Mouse (Mus musculus): ENCODE data around the gene Aven. TPM values are rescaled to one million over a fixed set of nuclear protein-coding genes. Genes with fewer than 3 reads are reported as not detected.
"Not testable (repeated sequence)": the region's sequence is repeated elsewhere in the genome, so short reads cannot be mapped to it uniquely, and the experiment has no call there.

Gene Aven
- polyA plus RNA-seq (2012; ENCODE audit: insufficient read depth, insufficient read length, low replicate concordance, missing spikeins), result not detected in 2 replicates

DNA sequence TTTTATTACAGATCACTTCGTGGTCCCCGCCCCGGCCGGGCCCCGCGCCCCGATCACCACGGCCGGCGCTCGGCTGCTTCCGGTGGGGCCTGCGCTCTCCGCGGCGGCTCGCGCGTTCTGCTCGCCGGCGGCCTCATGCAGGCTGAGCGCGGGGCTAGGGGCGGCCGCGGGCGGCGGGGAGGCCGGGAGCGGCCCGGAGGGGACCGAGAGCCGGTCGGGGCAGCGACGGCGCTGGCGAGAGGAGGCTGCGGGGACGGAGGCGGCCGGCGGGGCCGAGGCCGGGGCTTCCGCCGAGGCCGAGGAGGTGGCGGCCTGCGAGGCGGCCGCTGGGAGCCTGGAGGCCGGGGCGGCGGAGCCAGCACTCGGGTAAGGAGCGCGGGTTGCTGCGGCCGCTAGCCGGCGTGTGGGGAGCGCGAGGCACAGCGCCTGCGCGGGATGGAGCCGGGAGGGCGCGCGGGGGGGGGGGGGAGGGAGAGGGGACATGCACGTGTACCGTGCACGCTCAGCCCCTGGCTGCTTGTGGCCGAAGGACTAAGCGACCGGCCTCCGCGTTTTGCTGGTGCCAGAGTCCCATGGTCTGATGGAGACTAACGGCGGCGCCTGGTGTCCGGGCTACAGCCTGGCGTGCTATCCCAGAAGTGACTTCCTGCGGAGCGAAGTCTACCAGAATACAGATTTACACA is at the start of gene Aven:
TSS of gene Aven (plus strand) at position 109 of the 683 bp plus-strand sequence.
- no peaks in the 10 kb centered on the region for H3K4me1 ChIP-seq (ENCODE audit: control insufficient read depth, insufficient read depth, low read length)
- under 1% methylated on average over 85 of the region's 87 CpGs for WGBS
- peak within 1 kb of the TSS; percentile 78 for H3K27ac ChIP-seq (ENCODE audit: insufficient read depth, low read depth, low read length)
- peak within 1 kb of the TSS; percentile 92 for H3K4me3 ChIP-seq (ENCODE audit: insufficient read depth, low read depth, low read length)
- peak; percentile 80 for TF ChIP-seq POLR2A (IDR thresholded peaks at IDR 0.05; ENCODE audit: insufficient read depth, low read depth, low read length)
- TF ChIP-seq CTCF (IDR thresholded peaks at IDR 0.05; ENCODE audit: insufficient read depth, low read depth, low read length), result no peak

- no peaks in the 10 kb centered on the region for H3K4me1 ChIP-seq (ENCODE audit: control insufficient read depth, insufficient read depth, low read length)
- no peak overlapping the region for H3K4me3 ChIP-seq (ENCODE audit: insufficient read depth, low read depth, low read length)
- TF ChIP-seq POLR2A (IDR thresholded peaks at IDR 0.05; ENCODE audit: insufficient read depth, low read depth, low read length), result no peak
- TF ChIP-seq CTCF (IDR thresholded peaks at IDR 0.05; ENCODE audit: insufficient read depth, low read depth, low read length), result no peak
- 58% methylated on average over 2 of the region's 2 CpGs for WGBS
- H3K27ac ChIP-seq (ENCODE audit: insufficient read depth, low read depth, low read length), result no peak overlapping the region
Observed at GRCm38 (mm10) chr2:112443491-112443890, 49.3 kb upstream of the Aven start.

- no peak overlapping the region for H3K4me3 ChIP-seq (ENCODE audit: insufficient read depth, low read depth, low read length)
- H3K4me1 ChIP-seq (ENCODE audit: control insufficient read depth, insufficient read depth, low read length), result no peaks in the 10 kb centered on the region
- no peak for TF ChIP-seq POLR2A (IDR thresholded peaks at IDR 0.05; ENCODE audit: insufficient read depth, low read depth, low read length)
- TF ChIP-seq CTCF (IDR thresholded peaks at IDR 0.05; ENCODE audit: insufficient read depth, low read depth, low read length), result no peak
- H3K27ac ChIP-seq (ENCODE audit: insufficient read depth, low read depth, low read length), result no peak overlapping the region
Observed at GRCm38 (mm10) chr2:112445511-112445910, 47.3 kb upstream of the Aven start.

DNA sequence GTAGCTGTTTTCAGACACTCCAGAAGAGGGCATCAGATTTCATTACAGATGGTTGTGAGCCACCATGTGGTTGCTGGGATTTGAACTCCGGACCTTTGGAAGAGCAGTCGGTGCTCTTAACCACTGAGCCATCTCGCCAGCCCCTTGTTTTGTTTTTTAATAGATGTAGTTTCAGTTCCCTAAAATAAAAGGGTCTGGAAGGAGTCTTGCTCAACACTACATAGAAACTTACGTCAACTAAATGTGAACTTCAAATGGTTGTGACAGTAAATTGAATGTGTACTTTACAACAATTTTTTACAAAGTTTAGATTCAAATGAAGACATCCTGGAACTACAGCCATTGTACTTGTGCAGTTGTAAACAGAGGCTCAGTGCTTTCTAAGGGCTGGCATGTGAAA is 44.7 kb upstream of the Aven start:
- 66% methylated on average over 4 of the region's 4 CpGs for WGBS
- H3K27ac ChIP-seq (ENCODE audit: insufficient read depth, low read depth, low read length); H3K4me3 ChIP-seq (ENCODE audit: insufficient read depth, low read depth, low read length); H3K4me1 ChIP-seq (ENCODE audit: control insufficient read depth, insufficient read depth, low read length): not testable (repeated sequence)

DNA sequence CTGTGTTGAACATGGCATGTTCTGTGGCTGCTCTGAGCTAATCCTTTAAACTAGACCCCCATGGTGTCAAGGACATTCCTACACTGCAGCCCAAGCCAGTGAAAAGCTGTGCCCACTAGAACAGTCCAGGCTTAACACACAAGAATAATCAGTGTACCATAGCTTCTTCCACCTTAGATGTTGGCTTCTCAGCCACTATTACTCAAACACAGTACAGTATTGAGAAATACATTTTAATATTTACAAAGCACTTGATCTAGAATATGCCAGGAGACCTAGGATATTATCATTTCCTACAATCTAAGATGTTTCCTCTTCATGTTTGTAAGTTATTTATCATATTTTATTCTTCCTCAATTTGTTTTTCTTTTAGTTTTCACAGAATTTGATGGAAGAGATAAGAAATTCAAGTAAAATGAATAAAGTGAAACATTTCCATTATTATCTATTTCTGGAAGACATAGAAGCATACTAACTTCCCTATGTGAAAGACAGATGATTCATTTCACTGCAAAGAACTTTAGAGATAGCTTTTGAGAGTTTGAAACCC is 44.2 kb upstream of the Aven start:
- Histone ChIP-seq H3K4me3 (ENCODE audit: insufficient read depth, low read depth, low read length) (no peak overlapping the region), H3K27ac (ENCODE audit: insufficient read depth, low read depth, low read length) (no peak overlapping the region), H3K4me1 (ENCODE audit: control insufficient read depth, insufficient read depth, low read length) (no peaks in the 10 kb centered on the region)
- no peak for TF ChIP-seq CTCF (IDR thresholded peaks at IDR 0.05; ENCODE audit: insufficient read depth, low read depth, low read length)
- TF ChIP-seq POLR2A (IDR thresholded peaks at IDR 0.05; ENCODE audit: insufficient read depth, low read depth, low read length), result no peak

DNA sequence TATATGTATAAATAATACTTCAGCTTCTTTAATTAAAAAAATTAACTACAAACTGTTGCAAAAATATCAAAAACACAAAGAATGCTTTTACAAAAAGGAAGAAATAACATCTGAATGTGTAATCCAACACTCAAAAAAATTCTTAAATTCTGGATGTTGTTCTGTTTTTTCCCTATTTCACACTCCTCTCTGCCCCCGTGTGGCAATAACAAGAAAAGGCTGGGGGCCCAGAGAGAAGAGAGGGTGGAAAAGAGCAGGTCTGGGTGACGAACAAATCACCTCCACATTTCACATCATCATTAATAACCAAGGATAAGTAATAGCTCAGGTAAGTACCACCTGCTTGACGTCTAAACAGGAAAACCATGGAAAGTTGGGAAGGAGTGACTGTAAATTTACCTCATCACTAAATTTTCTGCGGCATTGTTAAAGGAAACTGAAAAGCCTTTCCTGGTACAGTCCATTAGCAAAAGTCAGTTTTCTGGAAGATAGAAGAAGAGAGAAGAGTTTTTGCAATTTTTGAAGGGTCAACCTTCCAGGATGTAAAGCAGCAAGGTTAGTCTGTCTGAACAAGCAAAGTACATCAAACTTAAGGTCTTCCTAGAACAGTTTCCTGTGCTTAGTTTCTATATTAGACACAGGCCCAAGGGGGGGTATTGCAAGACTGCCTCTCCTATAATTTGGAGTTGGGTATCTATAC is 43.0 kb upstream of the Aven start:
- Histone ChIP-seq H3K4me1 (ENCODE audit: control insufficient read depth, insufficient read depth, low read length) (no peaks in the 10 kb centered on the region), H3K27ac (ENCODE audit: insufficient read depth, low read depth, low read length) (no peak overlapping the region), H3K4me3 (ENCODE audit: insufficient read depth, low read depth, low read length) (no peak overlapping the region)
- TF ChIP-seq POLR2A (IDR thresholded peaks at IDR 0.05; ENCODE audit: insufficient read depth, low read depth, low read length), result no peak
- TF ChIP-seq CTCF (IDR thresholded peaks at IDR 0.05; ENCODE audit: insufficient read depth, low read depth, low read length), result no peak
- WGBS, result 35% methylated on average over 4 of the region's 4 CpGs

- not testable (repeated sequence) for H3K27ac ChIP-seq (ENCODE audit: insufficient read depth, low read depth, low read length); H3K4me3 ChIP-seq (ENCODE audit: insufficient read depth, low read depth, low read length); H3K4me1 ChIP-seq (ENCODE audit: control insufficient read depth, insufficient read depth, low read length)
Observed at GRCm38 (mm10) chr2:112452513-112452912, 40.3 kb upstream of the Aven start.

GRCm38 (mm10) chr2:112454125-112454861 is 38.5 kb upstream of the Aven start:
- peak overlapping the region; percentile 41 for H3K27ac ChIP-seq (ENCODE audit: insufficient read depth, low read depth, low read length)
- peak overlapping the region; percentile 88 for H3K4me3 ChIP-seq (ENCODE audit: insufficient read depth, low read depth, low read length)
- H3K4me1 ChIP-seq (ENCODE audit: control insufficient read depth, insufficient read depth, low read length), result no peaks in the 10 kb centered on the region
- TF ChIP-seq POLR2A (IDR thresholded peaks at IDR 0.05; ENCODE audit: insufficient read depth, low read depth, low read length) (no peak), CTCF (IDR thresholded peaks at IDR 0.05; ENCODE audit: insufficient read depth, low read depth, low read length) (no peak)
- WGBS, result 28% methylated on average over 17 of the region's 17 CpGs

Data from olfactory bulb, adult 2 months (tissue).